Mouse (Mus musculus): ENCODE measurements at regions not wholly inside any gene's neighbourhood (a gene's known extent, or its start where the extent isn't known, plus 50 kb on each side); places are given as distances from the start of the nearest gene placed in this dataset.
A peak's percentile ranks its signal among the peaks of the same experiment; 100 is the strongest.

DNA sequence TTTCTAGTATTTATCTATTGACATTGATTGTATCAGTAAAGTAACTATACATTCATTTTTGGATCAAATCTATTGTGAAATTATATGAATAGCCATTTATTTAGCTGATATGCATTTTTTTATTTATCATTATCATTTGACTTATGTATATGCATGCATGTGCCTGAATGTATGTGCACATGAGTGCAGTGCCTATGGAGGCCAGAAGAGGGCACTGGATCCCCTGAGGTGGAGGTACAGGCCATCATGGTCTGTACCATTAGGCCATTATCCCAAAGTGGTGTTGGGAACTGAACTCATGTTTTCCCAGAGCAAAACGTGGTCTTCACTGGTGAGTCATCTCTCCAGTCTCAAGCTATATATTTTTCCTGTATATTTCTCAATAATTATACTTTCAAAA is 63.5 kb upstream of the Nrsn1 start:
- DNase-seq (ENCODE audit: low read depth, low spot score), result peak; percentile 17

Measured in R1 (cell line).